Mouse (Mus musculus) lung, adult 2 months (tissue): ENCODE measurements around the gene Tex46.

ENCODE experiments used
- CTCF ChIP-seq: fragments of 200-500 bp; IDR thresholded peaks from 2 replicates; pipeline ENCODE4 v1.5.1; 2011; ENCODE audit warnings: mild to moderate bottlenecking, low read length, control low read depth; ENCODE audit not compliant: insufficient read depth
- POLR2A ChIP-seq: fragments of 200-500 bp; IDR thresholded peaks from 2 replicates; pipeline ENCODE4 v1.6.1; 2011; ENCODE audit warnings: low read depth, mild to moderate bottlenecking, control low read depth, low read length, borderline replicate concordance; ENCODE audit errors: extremely low read depth

DNA sequence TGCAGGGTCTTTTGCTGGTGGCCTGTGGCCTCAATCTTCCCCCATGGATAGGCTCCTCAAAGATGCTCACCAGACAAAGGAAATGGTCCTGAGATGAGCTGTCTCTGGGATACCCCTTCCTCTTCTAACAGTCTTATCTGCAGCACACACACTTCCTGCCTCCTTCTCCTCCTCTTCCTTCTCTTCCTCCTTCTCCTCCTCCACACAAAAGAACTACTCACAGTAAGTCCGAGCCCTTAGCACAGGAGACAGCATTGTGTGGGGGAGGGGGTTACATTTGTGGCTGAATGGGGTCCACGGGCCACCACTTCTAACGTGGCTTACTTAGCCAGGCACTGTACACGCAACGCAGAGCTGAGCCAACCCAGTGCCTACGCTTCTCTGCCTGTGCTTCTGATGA, 42.8 kb downstream of the Tex46 start:
- TF ChIP-seq CTCF (no peak), POLR2A (no peak)
